Mouse (Mus musculus) thymus, adult 18-20 months (tissue): ENCODE data around the gene Mobp.

Experiments
- DNase-seq, 2 experiments: peaks; one replicate each; pipeline ENCODE4 v3.0.0; 2022; ENCODE audit warnings: mixed read lengths in 2 of 2

Gene Mobp

GRCm38 (mm10) chr9:120135454-120135853 is 14.1 kb upstream of the Mobp start:
- DNase-seq: no peak

- peak in 1 of 2 experiments; percentile 28 for DNase-seq
These were observed 8.9 kb upstream of the Mobp start for GRCm38 (mm10) chr9:120140652-120141051.

DNA sequence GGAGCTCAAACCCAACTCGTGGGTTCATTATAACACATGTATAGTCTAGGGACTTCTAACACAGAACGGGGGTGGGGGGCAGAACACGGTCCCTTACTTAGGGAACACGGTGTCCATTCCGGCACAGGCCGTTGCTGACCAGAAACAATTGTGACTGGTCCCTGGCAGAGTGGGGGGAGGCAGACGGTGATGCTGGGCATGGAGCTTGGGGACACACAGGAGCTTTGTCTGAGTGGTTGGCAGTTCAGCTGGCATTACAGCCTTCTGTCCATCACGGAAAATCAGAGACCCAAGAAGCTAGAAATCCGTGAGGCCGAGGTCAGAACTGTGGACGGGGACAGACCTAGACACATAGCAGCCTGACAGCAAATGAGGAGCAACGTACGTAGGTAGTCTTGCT is 5.0 kb upstream of the Mobp start:
- DNase-seq: no peak

- no peak for DNase-seq
These were observed 1.6 kb downstream of the Mobp start for GRCm38 (mm10) chr9:120151152-120151551.

GRCm38 (mm10) chr9:120151906-120152399 is 2.4 kb downstream of the Mobp start:
- no peak for DNase-seq

- no peak for DNase-seq
These were observed 8.5 kb downstream of the Mobp start for GRCm38 (mm10) chr9:120158047-120158446.

- DNase-seq: no peak
These were observed 14.4 kb downstream of the Mobp start for GRCm38 (mm10) chr9:120163862-120164261.

DNA sequence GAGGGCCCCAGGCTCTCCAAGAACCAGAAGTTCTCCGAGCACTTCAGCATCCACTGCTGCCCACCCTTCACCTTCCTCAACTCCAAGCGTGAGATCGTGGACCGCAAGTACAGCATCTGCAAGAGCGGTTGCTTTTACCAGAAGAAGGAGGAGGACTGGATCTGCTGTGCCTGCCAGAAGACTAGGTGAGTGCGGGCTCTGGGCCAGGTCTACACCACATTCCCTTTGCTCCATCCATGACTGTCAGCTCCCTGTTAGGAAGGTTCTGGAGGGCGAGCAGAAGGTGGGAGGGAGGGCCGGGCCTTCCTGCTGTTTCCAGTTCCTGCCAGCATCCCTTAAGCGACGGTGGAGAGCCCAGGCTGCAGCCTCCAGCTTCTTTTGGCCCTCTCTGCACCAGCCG is 18.3 kb downstream of the Mobp start:
- no peak for DNase-seq

DNA sequence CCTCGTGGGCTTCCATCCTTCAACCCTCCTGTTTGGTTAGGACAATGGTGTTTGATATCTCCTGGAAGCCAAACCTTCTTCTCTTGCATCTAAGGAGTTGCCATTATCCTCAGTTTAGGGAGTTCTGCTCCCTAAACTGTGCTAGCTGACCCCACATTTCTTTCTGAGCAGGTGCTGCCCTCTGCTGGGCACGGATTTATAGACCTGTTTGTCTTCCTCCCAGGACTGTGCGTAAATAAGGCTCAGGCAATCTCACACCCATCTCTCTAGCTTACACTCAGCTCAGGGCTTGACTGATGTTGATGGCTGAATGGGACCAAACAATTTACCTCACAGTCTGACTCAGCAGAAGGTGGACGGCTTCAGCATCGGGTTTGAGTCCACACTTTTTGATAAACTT is 21.8 kb downstream of the Mobp start:
- peak; percentile 9 to 19 for DNase-seq

- no peak for DNase-seq
These were observed 25.1 kb downstream of the Mobp start for GRCm38 (mm10) chr9:120174436-120175137.

- DNase-seq: no peak
These were observed 29.3 kb downstream of the Mobp start for GRCm38 (mm10) chr9:120178813-120179212.

GRCm38 (mm10) chr9:120184499-120184898 is 35.0 kb downstream of the Mobp start:
- no peak for DNase-seq

DNA sequence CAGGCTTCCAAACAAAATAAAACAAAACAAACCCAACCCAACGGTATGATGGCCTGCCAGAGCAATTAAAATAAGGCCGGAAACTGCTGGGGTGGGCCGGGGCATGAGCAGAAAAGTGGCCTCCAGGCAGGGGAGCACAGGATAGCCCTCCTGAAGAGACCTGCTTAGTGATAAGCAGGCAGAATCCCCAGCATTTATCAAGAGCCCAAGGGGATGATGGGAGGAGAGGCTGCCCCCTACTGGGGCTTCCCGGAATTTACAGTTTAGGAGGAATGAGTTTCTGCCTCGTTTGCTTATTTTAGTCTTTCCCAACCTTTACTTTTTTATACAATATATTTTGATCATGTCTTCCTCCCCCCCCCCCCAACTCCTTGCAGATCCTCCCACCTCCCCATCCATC is 37.3 kb downstream of the Mobp start:
- DNase-seq: no peak

- DNase-seq: no peak
These were observed 41.4 kb downstream of the Mobp start for GRCm38 (mm10) chr9:120190891-120191290.

DNA sequence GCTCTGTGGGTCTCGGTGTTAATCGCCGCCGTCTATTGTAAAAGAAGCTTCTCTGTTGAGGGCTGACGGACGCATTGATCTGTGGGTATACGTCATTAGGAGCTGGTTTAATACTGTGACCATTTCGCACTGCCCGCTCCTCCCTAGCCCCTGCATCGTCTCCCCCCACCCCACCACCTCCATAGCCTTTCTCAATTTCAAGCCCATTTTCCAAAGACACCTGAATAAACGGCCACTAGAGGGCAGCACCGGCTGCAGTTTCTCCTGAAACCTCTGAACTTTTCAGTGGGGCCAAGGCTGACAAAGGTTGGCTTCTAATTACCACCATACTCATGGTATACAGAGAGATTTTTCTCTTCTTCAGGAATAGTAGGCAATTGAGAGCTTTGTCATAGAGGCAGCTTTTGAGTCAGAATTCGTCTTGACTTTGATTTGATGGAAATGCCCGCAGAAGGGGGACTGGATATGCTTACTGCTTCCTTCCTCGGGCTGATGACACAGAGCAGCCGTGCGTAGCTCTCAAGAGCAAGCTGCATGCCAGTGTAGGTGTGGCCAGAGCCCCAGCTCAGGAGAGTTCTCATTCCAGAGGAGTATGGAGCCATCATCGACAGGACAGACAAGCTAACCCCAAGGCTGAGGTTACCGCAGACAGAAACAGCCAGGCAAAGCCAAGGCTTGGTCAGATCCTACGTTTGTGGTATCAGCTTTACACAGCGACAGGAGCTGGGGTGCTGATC is 42.0 kb downstream of the Mobp start:
- DNase-seq: peak in 1 of 2 experiments; percentile 20

DNA sequence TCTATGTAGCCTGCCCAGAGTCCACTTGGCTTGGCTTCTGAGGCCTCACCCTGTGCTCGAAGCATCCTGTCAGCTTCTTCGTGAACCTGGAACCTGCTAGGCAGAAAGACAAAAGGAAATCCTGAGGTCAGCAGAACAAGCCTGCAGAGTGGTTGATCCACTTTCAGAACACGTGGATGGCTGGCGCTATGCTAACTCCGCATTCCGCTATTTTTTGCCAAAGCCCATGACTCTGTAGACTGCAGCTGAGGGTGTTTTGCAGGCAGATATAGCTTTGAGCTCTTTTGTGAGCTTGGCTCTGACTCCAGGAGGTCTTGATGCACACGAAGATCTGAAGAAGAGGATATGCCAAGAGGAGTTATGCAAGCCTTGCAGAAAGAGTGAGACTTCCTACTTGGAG is 43.2 kb downstream of the Mobp start:
- DNase-seq: no peak

DNA sequence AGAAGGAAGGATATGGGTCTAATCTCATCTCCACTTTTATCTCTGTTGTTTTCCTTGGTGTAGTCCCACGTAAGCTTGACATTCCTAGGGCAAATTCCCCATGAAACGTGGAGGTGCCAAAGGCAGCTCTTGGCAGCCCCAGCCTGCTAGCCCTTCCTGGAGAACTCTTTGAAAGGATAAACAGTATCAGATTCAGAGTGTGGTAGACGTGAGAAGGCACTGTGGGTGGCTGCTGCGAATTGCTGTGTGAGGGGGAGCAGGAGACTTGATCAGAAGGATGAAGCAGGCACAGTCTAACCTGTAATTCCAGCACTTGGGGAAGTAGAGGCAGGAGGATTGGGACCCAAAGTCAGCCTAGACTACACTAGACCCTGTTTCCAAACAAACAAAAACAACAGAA is 51.4 kb downstream of the Mobp start:
- DNase-seq: no peak

DNA sequence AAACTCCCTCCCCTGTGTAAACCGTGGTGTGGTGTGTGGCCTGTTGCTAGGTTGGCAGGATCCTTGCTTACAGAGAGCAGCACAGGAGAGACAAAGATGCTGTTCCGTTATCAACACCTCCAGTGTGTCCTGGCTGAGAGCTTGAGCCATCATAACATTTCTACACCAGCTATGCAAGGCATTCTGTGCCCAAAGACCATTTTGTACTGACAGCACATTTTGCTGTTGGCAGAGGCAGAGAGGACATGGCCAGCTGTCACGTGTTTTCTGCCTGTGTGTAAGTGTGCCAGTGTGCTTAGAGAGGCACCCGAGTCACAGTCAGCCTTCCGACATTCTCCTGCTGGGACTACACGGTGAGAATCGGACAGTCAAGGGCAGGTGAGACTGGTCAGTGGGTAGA is 52.2 kb downstream of the Mobp start:
- no peak for DNase-seq

GRCm38 (mm10) chr9:120202683-120203082 is 53.2 kb downstream of the Mobp start:
- DNase-seq: no peak

- no peak for DNase-seq
These were observed 54.4 kb downstream of the Mobp start for GRCm38 (mm10) chr9:120203936-120204335.

- DNase-seq: no peak
These were observed 57.4 kb downstream of the Mobp start for GRCm38 (mm10) chr9:120206897-120207296.

GRCm38 (mm10) chr9:120210068-120210467 is 60.6 kb downstream of the Mobp start:
- DNase-seq: no peak

DNA sequence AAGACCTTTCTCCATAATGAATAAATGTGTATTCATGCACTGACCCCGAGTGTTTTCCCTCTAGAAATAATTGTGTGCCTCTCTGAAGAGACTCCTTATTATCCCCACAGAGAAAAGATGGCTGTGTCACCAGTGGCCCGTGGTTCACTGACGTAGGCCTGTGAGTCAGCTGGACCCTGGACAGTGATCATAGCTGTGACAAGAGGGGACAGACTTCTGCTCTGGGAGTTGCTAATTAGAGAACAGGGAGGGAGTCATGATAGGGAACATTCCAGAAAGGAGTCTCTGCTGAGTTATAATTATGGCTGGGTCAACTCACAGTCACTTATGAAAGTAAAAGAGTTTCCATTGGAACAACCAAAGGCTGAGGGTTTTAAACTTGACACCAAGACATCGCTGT is 61.4 kb downstream of the Mobp start:
- DNase-seq: no peak

GRCm38 (mm10) chr9:120212936-120213335 is 63.4 kb downstream of the Mobp start:
- DNase-seq: no peak
